Mouse (Mus musculus) liver, adult 2 months (tissue): Measurements from ENCODE around the gene Chpf.

Experiments used
- CTCF ChIP-seq: fragments of 200-500 bp; IDR thresholded peaks from 2 replicates; pipeline ENCODE4 v1.5.1; 2011; ENCODE audit warnings: low read depth, low read length, control low read depth
- POLR2A ChIP-seq: fragments of 200-500 bp; IDR thresholded peaks from 2 replicates; pipeline ENCODE4 v1.6.1; 2011; ENCODE audit warnings: low read length, control low read depth; ENCODE audit not compliant: insufficient read depth; ENCODE audit errors: extremely low read depth

DNA sequence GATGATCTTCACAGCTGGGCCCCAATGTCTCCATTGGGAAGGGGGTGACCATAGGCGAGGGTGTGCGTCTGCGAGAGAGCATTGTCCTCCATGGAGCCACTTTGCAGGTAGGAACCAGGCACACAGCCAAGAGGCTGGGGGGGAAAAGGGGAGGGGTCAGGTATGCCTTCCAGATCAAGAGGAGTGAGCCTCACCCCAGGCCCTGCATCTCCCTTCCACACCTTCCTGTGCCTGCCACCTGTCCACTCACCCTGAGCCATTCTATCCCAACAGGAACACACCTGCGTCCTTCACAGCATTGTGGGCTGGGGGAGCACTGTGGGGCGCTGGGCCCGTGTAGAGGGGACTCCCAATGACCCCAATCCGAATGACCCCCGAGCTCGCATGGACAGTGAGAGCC is 36.9 kb downstream of the Chpf start:
- no peak for TF ChIP-seq POLR2A
- no peak for TF ChIP-seq CTCF
